Mouse (Mus musculus) intestine, embryonic 14.5 days (tissue): ENCODE data around the gene Aqp3. TPM values are rescaled to one million over a fixed set of nuclear protein-coding genes. Genes with fewer than 3 reads are reported as not detected.

Experiments
- ATAC-seq: fragments of 200-750 bp; cut with Nextera tagmentation; replicated peaks from 2 replicates; pipeline ENCODE4 v1.8.0; 2017; ENCODE audit warnings: low read depth, moderate number of reproducible peaks, moderate TSS enrichment, moderate library complexity; ENCODE audit not compliant: low FRiP score, low TSS enrichment
- DNase-seq: peaks from one replicate; pipeline ENCODE4 v3.0.0-alpha.2; 2018; ENCODE audit warnings: low spot score
- H3K27ac ChIP-seq: fragments of 300-500 bp; sonication (generic); 2 replicates; pipeline ENCODE4 v1.5.1; 2014; ENCODE audit warnings: low read depth, mild to moderate bottlenecking, control low read depth
- H3K27me3 ChIP-seq: fragments of 300-500 bp; sonication (generic); replicated peaks from 2 replicates; pipeline ENCODE4 v1.6.1; 2014; ENCODE audit warnings: low read length, control low read depth; ENCODE audit not compliant: control insufficient read depth, insufficient read depth
- H3K36me3 ChIP-seq: fragments of 300-500 bp; sonication (generic); 2 replicates; pipeline ENCODE4 v1.6.1; 2014; ENCODE audit warnings: low read length, control low read depth; ENCODE audit not compliant: control insufficient read depth, insufficient read depth
- H3K4me1 ChIP-seq: fragments of 300-500 bp; sonication (generic); replicated peaks from 2 replicates; pipeline ENCODE4 v1.6.1; 2014; ENCODE audit warnings: low read length, control low read depth, mixed read lengths; ENCODE audit not compliant: control insufficient read depth, insufficient read depth
- H3K4me2 ChIP-seq: fragments of 300-500 bp; sonication (generic); 2 replicates; pipeline ENCODE4 v1.6.1; 2014; ENCODE audit warnings: low read length
- H3K4me3 ChIP-seq: fragments of 300-500 bp; sonication (generic); 2 replicates; pipeline ENCODE4 v1.5.1; 2014; ENCODE audit warnings: low read depth, low read length, control low read depth, mixed read lengths
- H3K9ac ChIP-seq: fragments of 300-500 bp; sonication (generic); 2 replicates; pipeline ENCODE4 v1.6.1; 2014; ENCODE audit warnings: mild to moderate bottlenecking, low read length
- H3K9me3 ChIP-seq: fragments of 300-500 bp; sonication (generic); 2 replicates; pipeline ENCODE4 v1.6.1; 2016; ENCODE audit warnings: low read length, control low read depth; ENCODE audit not compliant: control insufficient read depth
- WGBS: fragments of 180-500 bp; shearing (Covaris S2); extraction: QIAGEN DNeasy Blood & Tissue Kit; methylation state at CpG from one replicate; pipeline ENCODE4 v1.1.7; 2014; 5-methylcytosine and 5-hydroxymethylcytosine counted together
- polyA plus RNA-seq: library from polyadenylated mRNA; unstranded; fragments of >200 nt; fragmentation: Nextera tagmentation; extraction: Ambion mirVana; gene quantifications from 2 replicates; pipeline ENCODE4 v1.2.1, GENCODE M21; 2014

Gene Aqp3
- polyA plus RNA-seq, 1 experiment from 2014 or later, result 0.96 TPM

DNA sequence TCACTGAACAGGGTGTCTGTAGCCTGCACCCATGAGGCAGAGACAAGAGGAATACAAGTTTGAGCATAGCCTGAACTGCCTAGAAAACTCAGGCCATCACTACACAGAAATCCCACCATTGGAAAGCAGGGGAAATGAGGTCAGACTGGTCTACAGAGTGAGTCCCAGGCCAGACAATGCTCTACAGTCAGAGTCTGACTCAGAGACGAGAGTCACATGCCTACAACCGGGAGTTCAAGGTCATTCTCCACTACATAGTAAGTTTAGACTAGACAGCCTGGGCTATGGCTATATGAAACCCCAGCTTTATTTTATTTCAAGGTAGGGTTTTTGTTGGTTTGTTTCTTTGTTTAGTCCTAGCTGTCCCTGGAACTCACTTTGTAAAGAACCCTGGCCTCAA lies 49.1 kb downstream of the Aqp3 start:
- Histone ChIP-seq H3K4me3 (no peak overlapping the region), H3K4me1 (no peaks in the 10 kb centered on the region), H3K4me2 (no peak overlapping the region), H3K9ac (no peak overlapping the region), H3K27me3 (no peaks in the 10 kb centered on the region), H3K9me3 (no peaks in the 10 kb centered on the region), H3K27ac (no peak overlapping the region), H3K36me3 (no peaks in the 10 kb centered on the region)
- 67% methylated on average over 2 of the region's 2 CpGs for WGBS
- no peak for ATAC-seq
- no peak for DNase-seq

DNA sequence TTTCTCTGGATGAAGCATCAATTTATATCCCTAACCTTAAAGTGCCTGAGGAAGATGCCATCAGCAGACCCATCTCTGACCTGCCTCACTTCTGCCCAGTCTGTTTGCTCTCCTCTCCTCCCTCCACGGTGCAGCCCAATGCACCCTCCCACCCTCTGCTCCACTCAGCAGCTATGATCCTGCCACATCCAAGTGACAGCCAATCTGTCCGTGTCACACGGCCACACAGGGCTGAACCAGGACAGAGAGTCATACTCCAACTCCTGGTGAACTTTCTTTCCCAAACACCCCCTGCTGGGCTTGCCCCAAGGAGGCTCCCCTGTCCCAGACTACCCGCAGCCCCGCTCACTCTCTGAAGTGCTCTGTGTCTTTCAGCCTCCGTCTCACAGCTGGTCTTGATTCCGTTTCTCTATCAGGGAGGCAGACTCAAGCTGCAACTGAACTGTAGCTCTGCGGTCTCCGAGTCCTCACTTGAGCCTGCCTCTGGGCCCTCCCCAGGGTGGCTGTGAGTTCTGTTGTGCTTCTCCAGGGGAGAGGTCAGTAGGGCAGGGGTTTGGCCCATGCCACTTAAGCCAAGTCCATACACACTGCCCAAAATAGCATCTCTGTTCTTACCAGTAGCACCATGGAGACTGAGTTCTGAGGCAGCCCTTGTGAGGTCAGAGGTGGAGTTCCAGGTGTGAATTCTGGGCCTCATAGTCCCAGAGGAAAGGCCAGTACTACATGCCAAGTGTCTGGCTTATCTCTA lies 50.3 kb downstream of the Aqp3 start, which contains the start of gene Aqp7:
Gene Aqp7 (minus strand): TSS at position 616 of the 748 bp plus-strand sequence.
- Histone ChIP-seq H3K27ac (no peak within 1 kb of the TSS), H3K9ac (no peak within 1 kb of the TSS), H3K4me3 (no peak within 1 kb of the TSS), H3K4me2 (no peak within 1 kb of the TSS), H3K4me1 (no peaks in the 10 kb centered on the region), H3K9me3 (no peaks in the 10 kb centered on the region), H3K36me3 (no peaks in the 10 kb centered on the region), H3K27me3 (no peaks in the 10 kb centered on the region)
- DNase-seq (no peak), ATAC-seq (no peak)
- WGBS, result 39% methylated on average over 9 of the region's 9 CpGs

DNA sequence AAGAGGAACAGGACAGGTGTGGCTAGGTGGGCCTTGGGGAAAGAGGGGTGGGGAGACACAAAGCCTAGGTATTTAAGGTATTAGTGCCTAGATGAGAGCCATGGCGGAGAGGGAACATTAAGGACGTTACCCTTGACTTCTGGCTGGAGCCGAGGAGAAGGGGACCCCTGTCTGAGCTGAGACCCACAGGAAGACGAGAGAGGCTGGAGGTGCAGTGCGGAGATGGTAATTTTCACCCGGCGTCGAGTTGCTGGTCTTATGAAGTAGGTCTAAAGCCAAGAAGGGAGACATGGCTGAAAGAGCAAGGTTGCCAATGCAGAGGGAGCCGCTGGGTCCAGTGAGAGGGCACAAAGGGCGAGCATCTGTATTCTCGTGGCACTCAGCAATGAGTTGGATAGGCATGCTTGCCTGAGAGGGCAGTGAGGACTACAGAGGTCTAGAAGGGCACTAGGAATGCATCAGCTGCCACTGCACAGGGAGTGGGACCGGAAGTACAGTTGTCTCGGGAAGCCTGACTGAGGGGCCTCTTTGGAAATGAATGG lies 51.7 kb downstream of the Aqp3 start:
- H3K27ac ChIP-seq, result no peak overlapping the region
- ATAC-seq (no peak), DNase-seq (no peak)
- no peaks in the 10 kb centered on the region for H3K27me3 ChIP-seq
- no peak overlapping the region for H3K9ac ChIP-seq
- H3K4me3 ChIP-seq, result no peak overlapping the region
- WGBS, result 83% methylated on average over 13 of the region's 13 CpGs
- H3K4me2 ChIP-seq, result no peak overlapping the region
- H3K9me3 ChIP-seq, result no peaks in the 10 kb centered on the region
- H3K4me1 ChIP-seq, result no peaks in the 10 kb centered on the region
- H3K36me3 ChIP-seq, result no peaks in the 10 kb centered on the region

DNA sequence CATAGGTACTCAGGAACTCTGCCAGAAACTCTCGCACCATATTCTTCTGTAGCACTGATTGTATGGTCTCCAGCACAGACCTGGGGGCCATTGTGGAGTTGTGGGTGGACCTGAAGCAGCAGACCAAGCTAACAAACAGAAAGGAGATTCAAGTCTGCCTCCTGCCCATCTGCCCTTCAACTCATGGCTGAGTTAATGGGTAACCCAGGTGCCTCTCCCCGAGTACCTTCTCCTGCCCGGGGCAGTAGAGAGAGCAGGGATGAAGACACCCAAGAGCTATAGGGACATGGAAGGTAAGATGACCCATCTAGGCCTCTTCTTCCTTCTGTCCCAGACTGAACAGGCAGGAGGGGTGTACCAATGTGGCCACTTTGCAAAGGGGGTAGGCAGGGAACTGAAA lies 52.7 kb downstream of the Aqp3 start:
- H3K27ac ChIP-seq, result no peak overlapping the region
- H3K4me3 ChIP-seq, result no peak overlapping the region
- no peak overlapping the region for H3K4me2 ChIP-seq
- ATAC-seq (peak; percentile 45; the same call in 1 of the 2 replicates), DNase-seq (no peak)
- H3K27me3 ChIP-seq, result no peaks in the 10 kb centered on the region
- H3K9ac ChIP-seq, result no peak overlapping the region
- no peaks in the 10 kb centered on the region for H3K4me1 ChIP-seq
- H3K36me3 ChIP-seq, result no peaks in the 10 kb centered on the region
- 78% methylated on average over 3 of the region's 3 CpGs for WGBS
- H3K9me3 ChIP-seq, result no peaks in the 10 kb centered on the region

DNA sequence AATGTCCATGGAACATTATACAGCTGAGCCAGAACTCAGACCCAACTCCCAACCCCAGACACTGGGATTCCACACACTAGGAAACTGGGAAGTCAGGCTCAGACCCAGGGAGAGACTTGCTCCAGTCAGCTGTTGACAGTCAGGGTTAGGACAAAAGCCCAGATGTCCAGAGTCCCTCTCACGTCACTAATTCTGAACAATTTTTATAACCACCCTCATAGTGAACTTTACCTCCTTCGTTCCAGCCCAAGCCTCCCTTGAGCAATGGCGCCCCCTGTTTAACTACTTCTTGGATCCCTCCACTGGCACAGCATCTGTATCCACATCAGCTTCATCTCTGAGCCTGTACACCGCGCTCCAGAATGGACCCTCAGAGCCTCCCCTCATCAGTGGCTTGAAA lies 54.0 kb downstream of the Aqp3 start:
- DNase-seq, result no peak
- no peaks in the 10 kb centered on the region for H3K4me1 ChIP-seq
- 73% methylated on average over 5 of the region's 5 CpGs for WGBS
- H3K4me2 ChIP-seq, result no peak overlapping the region
- H3K9ac ChIP-seq, result no peak overlapping the region
- H3K9me3 ChIP-seq, result no peaks in the 10 kb centered on the region
- H3K36me3 ChIP-seq, result no peaks in the 10 kb centered on the region
- no peak overlapping the region for H3K27ac ChIP-seq
- no peak for ATAC-seq
- H3K4me3 ChIP-seq, result no peak overlapping the region
- no peaks in the 10 kb centered on the region for H3K27me3 ChIP-seq

DNA sequence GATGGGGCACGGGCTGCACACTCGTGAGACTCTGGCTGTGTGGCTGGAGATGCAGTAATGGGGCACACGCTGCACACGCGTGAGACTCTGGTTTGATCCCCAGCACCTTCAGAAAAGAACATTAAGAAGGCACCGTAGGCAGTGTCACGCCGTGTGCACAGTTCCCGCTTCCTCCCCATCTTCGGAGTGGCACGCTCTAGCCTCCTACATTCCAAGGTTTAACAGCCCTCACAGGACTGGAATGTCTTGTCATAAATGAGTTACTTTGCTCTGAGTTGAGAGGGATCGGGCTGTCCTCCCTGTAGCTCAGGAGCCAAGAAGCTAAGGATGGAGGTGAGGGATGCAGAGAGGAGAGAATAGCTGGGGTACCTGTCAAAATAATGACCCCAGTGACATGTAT lies 55.1 kb downstream of the Aqp3 start:
- 56% methylated on average over 12 of the region's 12 CpGs for WGBS

More for the DNA sequence above, 55.1 kb downstream of the Aqp3 start:
- no peaks in the 10 kb centered on the region for H3K9me3 ChIP-seq
- H3K4me1 ChIP-seq, result no peaks in the 10 kb centered on the region
- no peak overlapping the region for H3K27ac ChIP-seq
- DNase-seq (no peak), ATAC-seq (0 out of 2 replicates have a peak, but pooled peaks have one; percentile 20)
- H3K9ac ChIP-seq, result no peak overlapping the region
- no peaks in the 10 kb centered on the region for H3K36me3 ChIP-seq
- H3K27me3 ChIP-seq, result no peaks in the 10 kb centered on the region
- H3K4me2 ChIP-seq, result no peak overlapping the region
- H3K4me3 ChIP-seq, result no peak overlapping the region

Other genes starting within 250 kb of the Aqp3 start
- 36.7 and 37.9 TPM in 2 replicates for gene B4galt1, start 244.2 kb downstream of the Aqp3 start, polyA plus RNA-seq
- gene Spink4, start 178.1 kb downstream of the Aqp3 start, polyA plus RNA-seq, result 33.9 and 76.7 TPM in 2 replicates
- 195 and 197 TPM in 2 replicates for gene Bag1, start 149.9 kb downstream of the Aqp3 start, polyA plus RNA-seq
- gene Chmp5, start 149.8 kb downstream of the Aqp3 start, polyA plus RNA-seq, result 82.1 and 85.8 TPM in 2 replicates
- 94.7 and 102 TPM in 2 replicates for gene Nfx1, start 127.3 kb downstream of the Aqp3 start, polyA plus RNA-seq
- 0.16 TPM in 2 replicates for gene Aqp7, start 50.0 kb downstream of the Aqp3 start, polyA plus RNA-seq
- 26.3 and 26.4 TPM in 2 replicates for gene Nol6, start 26.3 kb upstream of the Aqp3 start, polyA plus RNA-seq
- gene Ube2r2, start 37.6 kb upstream of the Aqp3 start, polyA plus RNA-seq, result 82.5 and 84.6 TPM in 2 replicates
- 55.1 TPM in 2 replicates for gene Ubap2, start 177.0 kb upstream of the Aqp3 start, polyA plus RNA-seq
- 44.2 and 44.9 TPM in 2 replicates for gene Dcaf12, start 216.7 kb upstream of the Aqp3 start, polyA plus RNA-seq